Mouse (Mus musculus) liver, embryonic 14.5 days (tissue): ENCODE data around the gene Morn1. TPM values are rescaled to one million over a fixed set of nuclear protein-coding genes. Genes with fewer than 3 reads are reported as not detected.
"Not testable (repeated sequence)": the region's sequence is repeated elsewhere in the genome, so short reads cannot be mapped to it uniquely, and the experiment has no call there.

Source experiments
- ATAC-seq: fragments of 200-750 bp; cut with Nextera tagmentation; 2 replicates; pipeline ENCODE4 v1.8.0; 2017; ENCODE audit warnings: moderate number of reproducible peaks, mild to moderate bottlenecking, moderate library complexity; ENCODE audit not compliant: insufficient read depth
- DNase-seq, 3 experiments: peaks; one replicate each; pipeline ENCODE4 v3.0.0-alpha.2; 2012 to 2013; ENCODE audit warnings: low read depth in 3 of 3, low spot score in 3 of 3
- H3K27ac ChIP-seq: fragments of 300-500 bp; sonication (generic); 2 replicates; pipeline ENCODE4 v1.5.1; 2014; ENCODE audit warnings: moderate library complexity, mild to moderate bottlenecking, control low read depth, inconsistent platforms
- H3K27me3 ChIP-seq: fragments of 300-500 bp; sonication (generic); 2 replicates; pipeline ENCODE4 v1.6.1; 2014; ENCODE audit warnings: mild to moderate bottlenecking, low read length, moderate library complexity; ENCODE audit not compliant: control insufficient read depth, insufficient read depth
- H3K36me3 ChIP-seq: fragments of 300-500 bp; sonication (generic); replicated peaks from 2 replicates; pipeline ENCODE4 v1.6.1; 2014; ENCODE audit warnings: low read depth; ENCODE audit not compliant: control insufficient read depth, insufficient read depth
- H3K4me1 ChIP-seq, 2 experiments: fragments of 200-500 bp in 1 of 2; fragments of 300-500 bp in 1 of 2; sonication (generic) in 1 of 2; replicated peaks; 2 replicates each; pipeline ENCODE4 v1.6.1; 2012 to 2014; ENCODE audit warnings: antibody characterized with exemption in 1 of 2, inconsistent platforms in 1 of 2, low read length in 1 of 2; ENCODE audit not compliant: control insufficient read depth in 2 of 2, insufficient read depth in 2 of 2
- H3K4me2 ChIP-seq: fragments of 300-500 bp; sonication (generic); 2 replicates; pipeline ENCODE4 v1.6.1; 2014; ENCODE audit warnings: low read depth, mild to moderate bottlenecking, control low read depth, moderate library complexity
- H3K4me3 ChIP-seq, 2 experiments: fragments of 200-500 bp in 1 of 2; fragments of 300-500 bp in 1 of 2; sonication (generic) in 1 of 2; 2 replicates each; pipeline ENCODE4 v1.5.1; 2012 to 2014; ENCODE audit warnings: low read depth in 2 of 2, low read length in 2 of 2, mild to moderate bottlenecking in 2 of 2, control low read depth in 1 of 2, inconsistent platforms in 1 of 2, moderate library complexity in 1 of 2; ENCODE audit not compliant: insufficient read depth in 1 of 2
- H3K9ac ChIP-seq: fragments of 300-500 bp; sonication (generic); replicated peaks from 2 replicates; pipeline ENCODE4 v1.6.1; 2014; ENCODE audit warnings: mild to moderate bottlenecking, control low read depth, moderate library complexity
- H3K9me3 ChIP-seq: fragments of 300-500 bp; sonication (generic); 2 replicates; pipeline ENCODE4 v1.6.1; 2016; ENCODE audit warnings: low read length, mixed read lengths; ENCODE audit not compliant: control insufficient read depth
- CTCF ChIP-seq: IDR thresholded peaks from 2 replicates; pipeline ENCODE4 v1.5.1; 2016; ENCODE audit warnings: antibody characterized with exemption, low read depth, control low read depth
- EP300 ChIP-seq: IDR thresholded peaks from 2 replicates; pipeline ENCODE4 v1.6.1; 2016; ENCODE audit warnings: antibody characterized with exemption, low read depth
- WGBS: fragments of 180-500 bp; shearing (Covaris S2); extraction: QIAGEN DNeasy Blood & Tissue Kit; methylation state at CpG from one replicate; pipeline ENCODE4 v1.1.7; 2014; ENCODE audit not compliant: insufficient replicate concordance; 5-methylcytosine and 5-hydroxymethylcytosine counted together
- polyA plus RNA-seq, 2 experiments: library from polyadenylated mRNA; depleted of rRNA in 1 of 2; stranded (reverse) in 1 of 2; unstranded in 1 of 2; fragments of >200 nt; fragmentation: Nextera tagmentation in 1 of 2; extraction: Ambion mirVana in 1 of 2; gene quantifications; 2 replicates each; pipeline versions ENCODE4 v1.2.1 to v1.2.3; 2012 to 2014

Gene Morn1
- polyA plus RNA-seq, 2 experiments, result 0.85 to 1.1 TPM

GRCm38 (mm10) chr4:155075813-155076212 lies 10.6 kb upstream of the Morn1 start:
- Histone ChIP-seq H3K9me3 (no peaks in the 10 kb centered on the region), H3K9ac (no peak overlapping the region), H3K27me3 (no peaks in the 10 kb centered on the region), H3K4me2 (no peak overlapping the region), H3K4me1 (no peaks in the 10 kb centered on the region), H3K27ac (no peak overlapping the region), H3K36me3 (peaks cover 84% of the 10 kb centered on the region), H3K4me3 (no peak overlapping the region)
- 69% methylated on average over 2 of the region's 2 CpGs for WGBS
- DNase-seq, result no peak
- peak; percentile 24; the same call in 1 of the 2 replicates for ATAC-seq
- no peak for TF ChIP-seq CTCF
- no peak for TF ChIP-seq EP300

- ATAC-seq (no peak), DNase-seq (no peak)
- TF ChIP-seq CTCF, result no peak
- no peak for TF ChIP-seq EP300
- Histone ChIP-seq H3K36me3 (peaks cover 84% of the 10 kb centered on the region), H3K27me3 (no peaks in the 10 kb centered on the region), H3K27ac (no peak overlapping the region), H3K9me3 (no peaks in the 10 kb centered on the region), H3K4me3 (no peak overlapping the region), H3K4me1 (no peaks in the 10 kb centered on the region), H3K4me2 (no peak overlapping the region), H3K9ac (no peak overlapping the region)
- 84% methylated on average over 9 of the region's 9 CpGs for WGBS
These were observed 9.7 kb upstream of the Morn1 start for GRCm38 (mm10) chr4:155076677-155077076.

GRCm38 (mm10) chr4:155078808-155079207 lies 7.6 kb upstream of the Morn1 start:
- not testable (repeated sequence) for H3K4me2 ChIP-seq, H3K4me3 ChIP-seq, DNase-seq, ATAC-seq, H3K9ac ChIP-seq, H3K4me1 ChIP-seq, H3K9me3 ChIP-seq, H3K27me3 ChIP-seq, H3K27ac ChIP-seq
- H3K36me3 ChIP-seq, result peaks cover 76% of the 10 kb centered on the region
- WGBS, result 82% methylated on average over 10 of the region's 10 CpGs

GRCm38 (mm10) chr4:155079666-155080065 lies 6.7 kb upstream of the Morn1 start:
- Histone ChIP-seq H3K9me3 (no peaks in the 10 kb centered on the region), H3K4me2 (no peak overlapping the region), H3K27me3 (no peaks in the 10 kb centered on the region), H3K4me3 (no peak overlapping the region), H3K9ac (no peak overlapping the region), H3K4me1 (peaks cover 3 to 6% of the 10 kb centered on the region in 2 experiments; a peak in 3 of 4 replicates), H3K36me3 (peaks cover 70% of the 10 kb centered on the region), H3K27ac (no peak overlapping the region)
- ATAC-seq, result no peak
- TF ChIP-seq CTCF (no peak), EP300 (no peak)
- DNase-seq, result no peak
- 85% methylated on average over 6 of the region's 6 CpGs for WGBS

- no peak for ATAC-seq
- H3K4me3 ChIP-seq, result no peak overlapping the region
- H3K27ac ChIP-seq, result no peak overlapping the region
- peaks cover 36% of the 10 kb centered on the region for H3K36me3 ChIP-seq
- peaks cover 18 to 20% of the 10 kb centered on the region in 2 experiments for H3K4me1 ChIP-seq
- no peak for TF ChIP-seq EP300
- no peak for TF ChIP-seq CTCF
- H3K9me3 ChIP-seq, result no peaks in the 10 kb centered on the region
- DNase-seq, result no peak
- H3K27me3 ChIP-seq, result no peaks in the 10 kb centered on the region
- 75% methylated on average over 4 of the region's 4 CpGs for WGBS
- 0 out of 2 replicates have a peak overlapping the region, but pooled peaks have one; percentile 11 for H3K4me2 ChIP-seq
- no peak overlapping the region; the same call in 1 of the 2 replicates for H3K9ac ChIP-seq
These were observed 2.8 kb upstream of the Morn1 start for GRCm38 (mm10) chr4:155083553-155083952.
